Mouse (Mus musculus): Measurements from ENCODE around the gene Il2ra.

DNA sequence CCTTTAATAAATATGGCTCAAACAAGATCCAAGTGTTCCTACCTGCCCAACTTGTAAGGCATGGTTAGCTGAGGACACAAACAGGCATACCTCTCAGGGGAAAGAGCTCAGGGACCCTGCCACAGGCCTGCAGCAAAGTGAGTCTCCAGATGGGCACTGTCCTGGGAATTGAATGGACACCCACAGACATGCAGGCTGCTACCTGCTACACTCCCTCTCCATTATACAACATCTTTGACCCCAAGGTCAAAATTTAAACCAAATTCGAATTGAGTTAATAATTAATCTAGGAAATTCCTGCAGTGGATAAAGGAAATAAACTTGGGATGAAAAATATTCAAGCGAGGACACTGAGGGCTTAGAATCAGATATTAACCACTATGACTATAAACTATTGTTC lies 53.3 kb downstream of the Il2ra start:
- TF ChIP-seq CTCF (IDR thresholded peaks at IDR 0.05; ENCODE audit: borderline replicate concordance, insufficient read depth, low read depth, low read length), result no peak
- TF ChIP-seq POLR2A (IDR thresholded peaks at IDR 0.05; ENCODE audit: borderline replicate concordance, insufficient read depth, low read length), result no peak
